Mouse (Mus musculus): ENCODE measurements around the gene Synj2.

- TF ChIP-seq EP300 (optimal IDR thresholded peaks at IDR 0.05) (no peak), CTCF (IDR thresholded peaks at IDR 0.05; ENCODE audit: low read depth) (no peak)
Measured at GRCm38 (mm10) chr17:5970298-5970821, 29.3 kb downstream of the Synj2 start.

Data from stomach, postnatal 0 days (tissue).